Mouse (Mus musculus) cortical plate, adult 2 months (tissue): ENCODE results near the gene Gm16181.

ENCODE experiments used
- CTCF ChIP-seq: fragments of 200-500 bp; IDR thresholded peaks from 2 replicates; pipeline ENCODE4 v1.5.1; 2011; ENCODE audit warnings: mild to moderate bottlenecking, control low read depth, low read length; ENCODE audit not compliant: insufficient read depth; ENCODE audit errors: extremely low read depth
- POLR2A ChIP-seq: fragments of 200-500 bp; IDR thresholded peaks from 2 replicates; pipeline ENCODE4 v1.6.1; 2011; ENCODE audit warnings: mild to moderate bottlenecking, low read length, control low read depth; ENCODE audit not compliant: insufficient read depth; ENCODE audit errors: extremely low read depth

GRCm38 (mm10) chr17:35220156-35220952 lies at the start of gene Gm16181:
- no peak for TF ChIP-seq CTCF
- no peak for TF ChIP-seq POLR2A
